Mouse (Mus musculus) urinary bladder, postnatal 0 days (tissue): Measurements from ENCODE around the gene Ndufaf3. TPM values are rescaled to one million over a fixed set of nuclear protein-coding genes. Genes with fewer than 3 reads are reported as not detected.
A peak's percentile ranks its signal among the peaks of the same experiment; 100 is the strongest.

ENCODE experiments used
- microRNA counts: library from miRNA; unstranded; fragments of <30 nt; microRNA quantifications from one replicate; lab custom pipeline; 2016
- microRNA-seq: library from miRNA; unstranded; fragments of <30 nt; microRNA quantifications from one replicate; pipeline ENCODE4, GENCODE M21; 2016
- polyA plus RNA-seq: library from polyadenylated mRNA; unstranded; fragments of >200 nt; fragmentation: Nextera tagmentation; extraction: Ambion mirVana; gene quantifications from 2 replicates; pipeline ENCODE4 v1.2.1, GENCODE M21; 2015

Gene Ndufaf3
- polyA plus RNA-seq: 36.5 and 41.8 TPM in 2 replicates

DNA sequence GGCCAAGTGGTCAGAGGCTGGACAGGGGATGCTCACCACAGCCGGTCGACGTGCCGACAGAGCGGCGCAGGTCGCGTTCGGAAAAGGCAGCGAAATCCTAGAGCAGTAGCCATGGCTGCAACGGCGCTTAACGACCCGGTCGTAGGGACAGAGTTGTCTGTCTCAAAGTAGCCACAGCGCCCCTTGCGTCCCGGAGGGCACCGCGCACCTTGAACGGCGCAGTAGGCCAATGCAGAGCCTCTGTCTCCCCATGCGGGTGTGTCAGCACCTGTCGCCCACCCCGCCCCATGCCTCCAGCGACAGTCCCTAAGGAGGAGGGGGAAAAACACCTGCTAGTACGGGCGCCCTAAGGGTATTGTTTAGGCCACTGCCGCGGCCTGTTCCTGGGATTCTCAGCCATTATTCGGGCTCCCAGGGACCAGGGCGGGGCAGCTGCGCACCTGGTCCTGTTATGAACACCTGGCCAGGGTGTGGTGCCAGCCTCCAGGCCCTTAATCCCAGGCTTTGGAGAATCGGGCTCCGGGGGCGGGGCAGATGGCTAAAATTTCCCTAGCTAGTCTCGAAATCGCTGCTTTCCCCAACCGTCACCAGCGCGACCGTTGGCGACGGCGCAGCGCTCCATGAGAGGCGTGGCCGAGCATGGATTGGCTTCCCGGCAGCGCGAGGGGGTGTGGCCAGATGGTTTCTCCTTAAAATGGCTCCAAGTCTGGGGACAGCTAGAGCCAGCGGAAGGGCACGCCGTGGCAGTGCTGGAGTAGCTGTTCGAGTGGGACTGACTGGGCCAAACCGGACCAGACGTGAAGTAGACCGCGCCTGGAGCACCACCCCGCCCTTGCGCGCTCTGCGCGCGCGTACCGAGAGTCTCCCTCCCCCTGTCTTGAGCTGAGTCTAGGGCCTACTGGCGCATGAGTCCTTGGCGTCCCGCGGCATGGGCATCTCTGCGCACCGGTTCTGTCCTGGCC lies at the start of gene Ndufaf3:
Gene Ndufaf3, minus strand, starts transcription at position 620 of the 962 bp plus-strand sequence.

DNA sequence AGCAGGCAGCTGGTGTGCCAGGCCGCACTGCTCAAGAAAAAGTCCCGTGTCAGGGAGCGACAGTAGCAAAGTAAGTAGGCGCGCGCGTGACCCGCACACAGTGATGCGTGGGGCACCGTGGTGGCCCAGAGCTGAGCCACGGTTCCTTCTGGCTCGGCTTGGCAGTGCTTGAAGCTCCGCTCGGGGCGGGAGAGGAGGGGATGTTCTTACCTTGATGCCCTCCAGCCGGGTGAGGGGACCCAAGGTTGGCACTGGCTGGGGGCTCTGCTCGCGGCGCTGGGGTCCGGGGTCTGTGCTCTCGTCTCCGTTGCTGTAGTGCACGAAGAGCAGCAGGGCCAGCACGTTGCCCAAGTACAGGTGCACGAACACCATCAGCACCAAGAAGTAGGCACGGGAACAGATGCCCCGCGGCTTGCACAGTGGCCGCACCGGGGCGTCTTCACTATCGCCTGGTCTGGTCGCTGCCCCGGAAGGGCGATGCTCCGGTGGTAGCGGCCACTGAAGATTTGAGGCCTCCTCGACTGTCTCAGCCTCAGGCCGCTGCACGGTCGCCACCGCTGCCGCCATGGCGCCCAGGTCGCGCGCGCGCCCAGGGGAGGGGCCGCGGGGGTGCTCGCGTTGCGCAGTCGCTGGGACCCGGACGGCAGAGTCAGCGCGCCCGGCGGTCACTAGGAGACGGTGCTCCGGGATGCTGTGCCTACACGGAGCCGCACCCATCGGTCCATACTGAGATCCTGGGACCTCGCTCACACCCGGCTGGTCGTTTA lies 29.9 kb upstream of the Ndufaf3 start, which contains the start of gene P4htm:
Gene P4htm, minus strand, starts transcription at position 670 of the 767 bp plus-strand sequence.

DNA sequence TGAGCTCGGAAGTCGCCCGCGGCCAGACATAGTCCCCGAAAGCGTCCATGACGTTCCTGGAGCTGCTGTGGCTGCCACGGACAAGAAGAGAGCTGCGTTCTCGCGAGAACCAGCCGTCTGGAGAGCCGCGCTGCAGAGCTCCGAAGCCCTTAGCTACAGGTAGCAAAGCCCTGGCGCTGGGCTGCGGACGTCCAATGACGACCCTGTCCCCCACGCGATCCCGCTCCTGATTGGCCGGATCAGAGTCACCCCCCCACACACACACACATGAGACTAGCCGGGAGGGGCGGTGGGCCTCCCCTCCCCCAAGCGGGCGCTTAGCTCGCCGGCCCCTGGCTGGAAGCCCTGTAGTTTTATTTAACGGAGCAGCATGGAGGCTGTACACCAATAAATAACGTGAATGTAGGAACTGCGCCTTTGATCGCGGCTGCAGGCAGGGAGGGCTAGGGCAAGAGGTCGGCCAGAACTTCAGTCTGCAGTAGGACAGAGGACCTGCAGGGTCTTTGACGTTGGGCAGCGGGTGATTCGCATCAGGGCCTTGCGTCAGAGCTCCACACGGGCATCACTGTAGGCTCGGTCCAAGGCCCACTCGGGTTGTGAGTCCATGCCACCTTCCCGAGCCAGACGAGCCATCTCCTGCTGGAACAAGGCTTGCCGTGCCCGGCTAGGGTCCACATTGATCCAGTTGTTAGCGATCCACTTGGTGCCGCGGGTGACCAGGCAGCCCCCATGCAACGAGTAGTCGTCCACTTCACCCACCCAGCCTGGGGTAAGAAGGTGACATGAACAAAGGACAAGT lies 11.5 kb upstream of the Ndufaf3 start, which contains the start of gene Wdr6:
Gene Wdr6, minus strand, starts transcription at position 195 of the 799 bp plus-strand sequence.

DNA sequence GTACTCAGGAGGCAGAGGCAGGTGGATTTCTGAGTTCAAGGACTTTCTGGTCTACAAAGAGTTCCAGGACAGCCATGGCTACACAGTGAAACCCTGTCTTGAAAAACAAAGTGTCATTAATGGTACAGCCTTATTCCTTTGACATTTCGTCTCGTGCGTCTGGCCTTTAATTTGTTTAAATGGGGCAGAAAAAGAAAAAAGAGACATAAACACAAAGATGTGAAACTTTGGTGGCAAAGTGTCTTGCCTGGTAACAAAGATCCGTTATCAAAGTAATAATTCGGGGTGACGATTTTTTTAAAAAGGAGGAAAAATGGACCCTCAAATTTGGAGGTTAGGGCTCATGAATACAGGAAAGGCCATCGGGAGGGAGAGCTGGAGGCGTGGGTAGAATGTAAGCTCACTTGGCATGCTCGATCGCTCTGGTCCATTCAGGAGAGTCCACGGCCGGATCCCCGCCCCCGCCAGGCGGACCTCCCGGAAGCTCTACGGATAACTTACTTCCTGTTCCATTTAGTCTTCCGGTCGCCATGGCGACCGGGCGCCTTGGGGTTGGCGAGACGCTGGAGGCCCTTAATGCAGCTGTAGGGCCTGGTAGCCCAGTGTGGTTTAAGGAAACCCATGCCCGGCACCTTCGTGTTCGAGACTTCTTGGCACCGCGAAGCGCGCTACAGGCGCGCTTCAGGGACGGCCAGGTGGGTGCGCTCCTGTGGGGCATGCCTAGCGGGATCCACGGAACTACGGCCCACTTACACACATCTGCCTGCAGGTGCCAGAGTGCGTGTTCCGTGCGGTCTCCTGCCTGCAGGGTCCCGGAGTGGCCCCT lies 2.4 kb upstream of the Ndufaf3 start, which contains the start of gene Dalrd3:
Gene Dalrd3, plus strand, starts transcription at position 506 of the 826 bp plus-strand sequence.

DNA sequence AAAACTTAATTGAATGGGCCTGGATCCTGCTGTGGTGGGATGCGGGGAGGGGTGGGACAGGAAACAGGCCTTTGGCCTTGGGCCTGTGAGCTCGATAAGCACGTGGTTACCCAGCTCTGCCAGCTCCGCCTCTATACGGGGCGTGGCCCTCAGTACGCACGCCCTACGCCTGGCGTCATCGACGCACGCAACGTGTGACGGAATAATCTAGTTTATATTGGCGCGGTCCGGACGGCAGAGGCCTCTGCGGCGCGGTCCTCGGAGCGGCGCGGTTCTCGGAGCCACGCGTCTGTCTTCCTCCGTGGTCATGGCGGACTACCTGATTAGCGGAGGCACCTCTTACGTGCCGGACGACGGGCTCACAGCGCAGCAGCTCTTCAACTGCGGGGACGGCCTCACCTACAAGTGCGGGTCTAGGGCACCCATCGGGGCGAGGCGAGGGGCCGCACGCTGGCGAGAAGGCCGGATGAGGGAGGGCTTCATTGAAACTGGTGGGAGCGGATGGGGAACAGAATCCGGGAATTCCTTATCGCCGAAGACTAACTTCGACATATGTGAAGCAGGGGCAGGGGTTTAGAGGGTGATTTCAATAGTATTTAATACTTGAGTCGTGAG lies 6.9 kb downstream of the Ndufaf3 start, which contains the start of gene Impdh2:
Gene Impdh2, plus strand, starts transcription at position 60 of the 615 bp plus-strand sequence.

DNA sequence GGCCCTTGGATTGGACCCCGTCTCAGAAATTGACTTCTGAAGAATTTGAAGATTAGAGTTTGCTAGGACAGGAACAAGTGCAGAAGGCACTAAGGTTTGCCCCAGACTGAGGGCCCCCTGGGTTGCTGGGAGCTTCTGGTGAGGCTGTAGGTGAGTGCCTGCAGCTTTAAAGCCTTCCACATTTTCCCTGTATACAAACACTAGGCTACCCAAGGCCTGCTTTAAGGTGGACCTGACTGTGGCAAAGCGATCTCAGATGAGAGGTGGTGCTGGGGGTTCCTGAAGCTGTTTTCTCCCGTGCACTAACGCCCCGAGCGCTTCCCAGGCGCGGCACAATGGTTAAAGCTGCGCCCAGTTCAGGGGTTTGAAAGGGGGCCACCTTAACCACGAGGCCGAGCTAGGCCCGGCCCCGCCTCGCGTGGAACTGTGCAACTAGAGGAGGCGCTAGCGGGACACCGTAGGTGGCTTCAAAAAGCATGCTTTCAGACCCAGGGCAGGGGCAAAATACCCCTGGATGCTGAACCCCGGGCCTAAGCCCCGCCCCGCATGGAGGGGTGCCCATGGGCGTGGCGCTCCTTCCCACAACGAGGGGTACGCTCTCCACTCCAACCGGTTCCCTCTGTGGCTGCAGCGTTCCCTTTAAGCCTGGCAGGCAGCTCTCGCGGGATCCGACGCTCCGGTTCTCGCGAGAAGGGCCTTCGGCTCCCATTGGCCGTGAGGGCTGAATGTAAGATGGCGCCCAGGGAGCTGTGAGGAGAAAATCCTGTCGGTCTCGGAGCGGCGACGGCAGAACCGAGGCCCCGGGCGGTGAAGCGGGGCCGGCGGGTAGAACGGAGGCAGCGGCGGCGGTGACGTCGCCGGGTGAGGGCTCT lies 50.6 kb downstream of the Ndufaf3 start, which contains the start of gene Qrich1:
Gene Qrich1, plus strand, starts transcription at position 427 of the 872 bp plus-strand sequence.

MicroRNA genes within 50 kb of the gene (microRNA counts, 519-probe panel; counts per million panel counts)
- microRNA mmu-miR-191 (lab: Ali Mortazavi, UCI) (3,760 counts per million, percentile 66 among the panel's probes with 10 or more counts), microRNA mmu-miR-425 (lab: Ali Mortazavi, UCI) (3,283 counts per million, percentile 53 among the panel's probes with 10 or more counts)

Small RNA genes lying within 50 kb of the gene (microRNA-seq; reads per million reads assigned to microRNA genes)
- gene Gm24083 (not detected), gene Mir191 (not detected), gene Mir425 (2,407 reads per million, percentile 82 among the genes with 10 or more reads in this experiment)

Other genes starting within 250 kb of the Ndufaf3 start
- 814 and 969 TPM in 2 replicates for gene Gpx1, start 228.5 kb downstream of the Ndufaf3 start, polyA plus RNA-seq
- gene Usp4, start 219.6 kb downstream of the Ndufaf3 start, polyA plus RNA-seq: 58.2 and 60.8 TPM in 2 replicates
- 0.11 and 0.19 TPM in 2 replicates for gene 1700102P08Rik, start 174.6 kb downstream of the Ndufaf3 start, polyA plus RNA-seq
- gene Ccdc36, start 138.9 kb downstream of the Ndufaf3 start, polyA plus RNA-seq: 0.29 and 0.34 TPM in 2 replicates
- not detected in 2 replicates for gene BC048562, start 131.0 kb downstream of the Ndufaf3 start, polyA plus RNA-seq
- 34.8 and 36.1 TPM in 2 replicates for gene Ccdc71, start 106.9 kb downstream of the Ndufaf3 start, polyA plus RNA-seq
- 33.7 and 35.9 TPM in 2 replicates for gene Klhdc8b, start 105.9 kb downstream of the Ndufaf3 start, polyA plus RNA-seq
- 44.4 and 47.7 TPM in 2 replicates for gene Lamb2, start 87.7 kb downstream of the Ndufaf3 start, polyA plus RNA-seq
- 32.0 and 32.9 TPM in 2 replicates for gene Usp19, start 76.8 kb downstream of the Ndufaf3 start, polyA plus RNA-seq
- 67.1 and 72.1 TPM in 2 replicates for gene Qars, start 59.7 kb downstream of the Ndufaf3 start, polyA plus RNA-seq
- 61.3 and 67.2 TPM in 2 replicates for gene Qrich1, start 50.6 kb downstream of the Ndufaf3 start, polyA plus RNA-seq
- 69.2 and 70.6 TPM in 2 replicates for gene Impdh2, start 7.1 kb downstream of the Ndufaf3 start, polyA plus RNA-seq
- 38.5 and 41.8 TPM in 2 replicates for gene Dalrd3, start 2.5 kb upstream of the Ndufaf3 start, polyA plus RNA-seq
- 29.2 and 32.3 TPM in 2 replicates for gene Wdr6, start 11.3 kb upstream of the Ndufaf3 start, polyA plus RNA-seq
- gene P4htm, start 30.2 kb upstream of the Ndufaf3 start, polyA plus RNA-seq: 7.3 and 9.2 TPM in 2 replicates
- gene Arih2, start 82.0 kb upstream of the Ndufaf3 start, polyA plus RNA-seq: 29.9 and 32.6 TPM in 2 replicates
- gene Slc25a20, start 94.7 kb upstream of the Ndufaf3 start, polyA plus RNA-seq: 41.8 and 42.2 TPM in 2 replicates
- 21.9 and 24.5 TPM in 2 replicates for gene Prkar2a, start 121.9 kb upstream of the Ndufaf3 start, polyA plus RNA-seq
- 18.0 and 24.5 TPM in 2 replicates for gene Ip6k2, start 216.4 kb upstream of the Ndufaf3 start, polyA plus RNA-seq
- 6.2 and 10.4 TPM in 2 replicates for gene Nckipsd, start 240.9 kb upstream of the Ndufaf3 start, polyA plus RNA-seq